In genomic region chr10:80348981-80349380, GRCm38 (mm10) we compare ENCODE assay signal across 9 mouse cellular contexts. TPM values are rescaled to one million over a fixed set of nuclear protein-coding genes. Genes with fewer than 3 reads are reported as not detected.
DNase-seq lines count a peak whose midpoint lies in the region; ATAC-seq and TF ChIP-seq lines count a peak whose summit lies in the region.
"Had no signal": no experiment of that assay in that cellular context is flagged by ENCODE, and none has a peak within 500 bp of the region (broad histone marks: within the 10 kb centered on the region; RNA-seq: fewer than 3 reads in every experiment).

No protein-coding gene starts in this region.

- H3K4me2 ChIP-seq in forebrain, embryonic 13.5 days, result 0 out of 2 replicates have a peak overlapping the region, but pooled peaks have one; percentile 12
- no peak overlapping the region for H3K4me2 ChIP-seq in forebrain, embryonic 11.5 days (ENCODE audit: low read depth, low read length, severe bottlenecking)
- H3K4me2 ChIP-seq in lung, postnatal 0 days (replicated peaks; ENCODE audit: low read depth, low read length), result 0 out of 2 replicates have a peak overlapping the region, but pooled peaks have one; percentile 63
- peak overlapping the region; percentile 57 for H3K4me2 ChIP-seq in stomach, embryonic 14.5 days (replicated peaks; ENCODE audit: low read depth, low read length)

- no peak for TF ChIP-seq CTCF in lung, postnatal 0 days (IDR thresholded peaks at IDR 0.05)

- intact Hi-C loops in heart, postnatal 10 days (cut with DNase I), result loop anchor here (1.0 to 10.0 kb wide), 2 partner anchors 54 to 174 kb away; partner anchors contain the start of genes 1600002K03Rik, Apc2 and Efna2

- H3K9me3 ChIP-seq in forebrain, embryonic 13.5 days (replicated peaks), result no peaks in the 10 kb centered on the region
- H3K9me3 ChIP-seq in forebrain, embryonic 11.5 days (ENCODE audit: control insufficient read depth, low read length), result no peaks in the 10 kb centered on the region
- H3K9me3 ChIP-seq in lung, postnatal 0 days (ENCODE audit: low read length), result no peaks in the 10 kb centered on the region
- H3K9me3 ChIP-seq in stomach, embryonic 14.5 days (ENCODE audit: control insufficient read depth, low read depth, low read length), result no peaks in the 10 kb centered on the region

- peaks cover 99% of the 10 kb centered on the region for H3K27me3 ChIP-seq in forebrain, embryonic 13.5 days
- H3K27me3 ChIP-seq in forebrain, embryonic 11.5 days (ENCODE audit: control insufficient read depth, insufficient read depth, low read length), result peaks cover 78% of the 10 kb centered on the region
- peaks cover 18% of the 10 kb centered on the region for H3K27me3 ChIP-seq in lung, postnatal 0 days (replicated peaks; ENCODE audit: insufficient read depth, low read length)
- H3K27me3 ChIP-seq in stomach, embryonic 14.5 days (ENCODE audit: control insufficient read depth, insufficient read depth, low read length), result peaks cover 44% of the 10 kb centered on the region

- H3K36me3 ChIP-seq in forebrain, embryonic 13.5 days (ENCODE audit: poor library complexity, severe bottlenecking), result no peaks in the 10 kb centered on the region
- H3K36me3 ChIP-seq in forebrain, embryonic 11.5 days (ENCODE audit: control insufficient read depth, insufficient read depth, low read length), result no peaks in the 10 kb centered on the region
- no peaks in the 10 kb centered on the region for H3K36me3 ChIP-seq in lung, postnatal 0 days (ENCODE audit: insufficient read depth, low read length)
- H3K36me3 ChIP-seq in stomach, embryonic 14.5 days (ENCODE audit: control insufficient read depth, insufficient read depth, low read length), result no peaks in the 10 kb centered on the region

- TF ChIP-seq EP300 in lung, postnatal 0 days (IDR thresholded peaks at IDR 0.05), result no peak

- ATAC-seq in forebrain, embryonic 13.5 days, result no peak
- no peak; the same call in 1 of the 2 replicates for ATAC-seq in forebrain, embryonic 11.5 days (replicated peaks; ENCODE audit: low FRiP score)
- ATAC-seq in lung, postnatal 0 days, result no peak
- no peak for ATAC-seq in stomach, embryonic 14.5 days (ENCODE audit: insufficient number of reproducible peaks, insufficient read depth, low FRiP score, low read depth)

- H3K4me1 ChIP-seq in forebrain, embryonic 13.5 days, result peaks cover 11% of the 10 kb centered on the region
- H3K4me1 ChIP-seq in forebrain, embryonic 11.5 days (replicated peaks; ENCODE audit: control insufficient read depth, insufficient read depth, low read length), result no peaks in the 10 kb centered on the region; the same call in 1 of the 2 replicates
- peaks cover 14% of the 10 kb centered on the region; the same call in 1 of the 2 replicates for H3K4me1 ChIP-seq in lung, postnatal 0 days (ENCODE audit: insufficient read depth, low read depth, low read length)
- peaks cover 28% of the 10 kb centered on the region; the same call in 1 of the 2 replicates for H3K4me1 ChIP-seq in stomach, embryonic 14.5 days (ENCODE audit: control insufficient read depth, insufficient read depth, low read length)

- no peak overlapping the region for H3K4me3 ChIP-seq in forebrain, embryonic 13.5 days
- no peak overlapping the region for H3K4me3 ChIP-seq in forebrain, embryonic 11.5 days (ENCODE audit: low read depth, low read length)
- no peak overlapping the region; the same call in 1 of the 2 replicates for H3K4me3 ChIP-seq in lung, postnatal 0 days (ENCODE audit: low read depth, low read length)
- H3K4me3 ChIP-seq in stomach, embryonic 14.5 days (ENCODE audit: low read depth, low read length), result peak overlapping the region; percentile 34

- 13% methylated on average over 24 of the region's 26 CpGs for WGBS in forebrain, embryonic 13.5 days
- WGBS in forebrain, embryonic 11.5 days, result 15% methylated on average over 26 of the region's 26 CpGs
- 14% methylated on average over 24 of the region's 26 CpGs for WGBS in lung, postnatal 0 days
- WGBS in stomach, embryonic 14.5 days, result 19% methylated on average over 26 of the region's 26 CpGs

- H3K27ac ChIP-seq in forebrain, embryonic 13.5 days, result no peak overlapping the region
- H3K27ac ChIP-seq in forebrain, embryonic 11.5 days (ENCODE audit: low read depth, low read length), result no peak overlapping the region
- H3K27ac ChIP-seq in lung, postnatal 0 days (ENCODE audit: low read length), result no peak overlapping the region
- H3K27ac ChIP-seq in stomach, embryonic 14.5 days (ENCODE audit: low read length), result 0 out of 2 replicates have a peak overlapping the region, but pooled peaks have one; percentile 44

- H3K9ac ChIP-seq in forebrain, embryonic 13.5 days, result no peak overlapping the region
- no peak overlapping the region for H3K9ac ChIP-seq in forebrain, embryonic 11.5 days (ENCODE audit: low read length)
- no peak overlapping the region for H3K9ac ChIP-seq in lung, postnatal 0 days (replicated peaks; ENCODE audit: low read depth)
- no peak overlapping the region for H3K9ac ChIP-seq in stomach, embryonic 14.5 days (replicated peaks; ENCODE audit: low read depth, low read length)

- DNase-seq in forebrain, embryonic 11.5 days (ENCODE audit: low spot score), result no peak
- DNase-seq in lung, postnatal 0 days (ENCODE audit: low spot score), result peak; percentile 24
- DNase-seq in lung, postnatal 36 days, result no peak
- peak; percentile 48 to 69 for DNase-seq in heart, postnatal 10 days
- DNase-seq in thymus, postnatal 25 days, result no peak
- DNase-seq in frontal cortex, postnatal 25 days (ENCODE audit: low spot score in 2 of 2), result no peak

RNA-seq across cellular contexts. Expression of gene Adamtsl5, which starts 0.8 kb away (rescaled TPM):
- 0.18 and 0.21 TPM in 2 replicates for polyA plus RNA-seq in forebrain, embryonic 13.5 days (2015; fragmentation: Nextera tagmentation; extraction: Ambion mirVana)
- 0.51 and 0.76 TPM in 2 replicates for polyA plus RNA-seq in forebrain, embryonic 11.5 days (2014; fragmentation: Nextera tagmentation; extraction: Ambion mirVana)
- 6.4 and 7.3 TPM in 2 replicates for polyA plus RNA-seq in lung, postnatal 0 days (2015; fragmentation: Nextera tagmentation; extraction: Ambion mirVana)
- 10 to 100 TPM; 36.9 to 42.9 TPM for total RNA-seq in heart, postnatal 10 days (2021)
- 13.6 and 13.8 TPM in 2 replicates for polyA plus RNA-seq in stomach, embryonic 14.5 days (2014; fragmentation: Nextera tagmentation; extraction: Ambion mirVana)
- total RNA-seq: monocyte, adult 5-6 weeks had no signal

RNA-seq across cellular contexts. Expression of gene Plk5, which starts 7.3 kb away (rescaled TPM):
- 0.40 and 0.64 TPM in 2 replicates for polyA plus RNA-seq in forebrain, embryonic 13.5 days (2015; fragmentation: Nextera tagmentation; extraction: Ambion mirVana)
- 0.36 and 0.87 TPM in 2 replicates for polyA plus RNA-seq in forebrain, embryonic 11.5 days (2014; fragmentation: Nextera tagmentation; extraction: Ambion mirVana)
- 1.00 and 1.0 TPM in 2 replicates for polyA plus RNA-seq in lung, postnatal 0 days (2015; fragmentation: Nextera tagmentation; extraction: Ambion mirVana)
- under 1 TPM in 1 of 2 experiments, not detected in 1; 0.25 TPM for total RNA-seq in heart, postnatal 10 days (2021)
- 0.30 and 0.62 TPM in 2 replicates for polyA plus RNA-seq in stomach, embryonic 14.5 days (2014; fragmentation: Nextera tagmentation; extraction: Ambion mirVana)
- total RNA-seq: monocyte, adult 5-6 weeks had no signal

RNA-seq across cellular contexts. Expression of gene Reep6, which starts 19.2 kb away (rescaled TPM):
- 2.0 and 3.0 TPM in 2 replicates for polyA plus RNA-seq in forebrain, embryonic 13.5 days (2015; fragmentation: Nextera tagmentation; extraction: Ambion mirVana)
- polyA plus RNA-seq in forebrain, embryonic 11.5 days (2014; fragmentation: Nextera tagmentation; extraction: Ambion mirVana), result 7.0 and 8.0 TPM in 2 replicates
- 15.4 and 17.6 TPM in 2 replicates for polyA plus RNA-seq in lung, postnatal 0 days (2015; fragmentation: Nextera tagmentation; extraction: Ambion mirVana)
- 1 to 10 TPM; 2.2 to 2.4 TPM for total RNA-seq in heart, postnatal 10 days (2021)
- 18.0 and 18.5 TPM in 2 replicates for polyA plus RNA-seq in stomach, embryonic 14.5 days (2014; fragmentation: Nextera tagmentation; extraction: Ambion mirVana)
- total RNA-seq: monocyte, adult 5-6 weeks had no signal

RNA-seq across cellular contexts. Expression of gene Pcsk4, which starts 19.7 kb away (rescaled TPM):
- polyA plus RNA-seq in forebrain, embryonic 13.5 days (2015; fragmentation: Nextera tagmentation; extraction: Ambion mirVana), result 2.9 and 3.0 TPM in 2 replicates
- polyA plus RNA-seq in forebrain, embryonic 11.5 days (2014; fragmentation: Nextera tagmentation; extraction: Ambion mirVana), result 3.8 and 4.5 TPM in 2 replicates
- 3.4 and 3.7 TPM in 2 replicates for polyA plus RNA-seq in lung, postnatal 0 days (2015; fragmentation: Nextera tagmentation; extraction: Ambion mirVana)
- 1 to 10 TPM; 1.7 to 1.8 TPM for total RNA-seq in heart, postnatal 10 days (2021)
- polyA plus RNA-seq in stomach, embryonic 14.5 days (2014; fragmentation: Nextera tagmentation; extraction: Ambion mirVana), result 4.5 and 5.6 TPM in 2 replicates

RNA-seq across cellular contexts. Expression of gene 2310011J03Rik, which starts 28.6 kb away (rescaled TPM):
- 42.7 and 43.3 TPM in 2 replicates for polyA plus RNA-seq in forebrain, embryonic 13.5 days (2015; fragmentation: Nextera tagmentation; extraction: Ambion mirVana)
- 39.7 and 45.2 TPM in 2 replicates for polyA plus RNA-seq in forebrain, embryonic 11.5 days (2014; fragmentation: Nextera tagmentation; extraction: Ambion mirVana)
- polyA plus RNA-seq in lung, postnatal 0 days (2015; fragmentation: Nextera tagmentation; extraction: Ambion mirVana), result 58.4 and 64.8 TPM in 2 replicates
- total RNA-seq in heart, postnatal 10 days (2021), result 10 to 100 TPM; 15.3 to 17.9 TPM
- polyA plus RNA-seq in stomach, embryonic 14.5 days (2014; fragmentation: Nextera tagmentation; extraction: Ambion mirVana), result 39.6 and 43.0 TPM in 2 replicates

Comparison
In these comparisons a context has a peak if more than half of its experiments do, and no peak if none do; other contexts are left out.
1. DNase-seq: peak in lung, postnatal 0 days (single experiment) and heart, postnatal 10 days (2 of 2); none in forebrain, embryonic 11.5 days (single experiment), lung, postnatal 36 days (single experiment), thymus, postnatal 25 days (single experiment) and frontal cortex, postnatal 25 days (0 of 2).